Mouse (Mus musculus): ENCODE measurements around the gene Olfr504.

DNA sequence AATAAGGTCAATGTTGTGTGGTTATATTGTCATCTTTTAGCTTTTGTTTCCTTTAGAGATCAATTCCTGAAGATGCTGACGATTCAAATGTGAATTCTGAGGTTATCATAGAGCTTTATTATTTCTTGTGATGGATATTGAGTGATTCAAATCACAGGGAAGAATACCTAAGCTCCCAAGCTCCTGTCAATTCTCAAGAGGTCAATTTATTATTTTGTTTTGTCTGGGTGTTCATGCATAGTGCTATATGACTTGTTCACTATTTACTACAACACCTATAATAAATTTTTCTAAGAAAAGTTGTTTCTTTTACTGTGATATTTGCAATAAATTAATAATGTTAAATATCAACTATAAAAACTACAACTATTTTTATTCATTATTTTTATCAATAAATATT is 40.6 kb downstream of the Olfr504 start, which contains the start of gene Olfr502:
- TF ChIP-seq CTCF (conservative IDR thresholded peaks at IDR 0.05; ENCODE audit: insufficient read depth, insufficient read length, low read depth, low read length) (no peak), POLR2A (IDR thresholded peaks at IDR 0.05; ENCODE audit: low read depth, low read length) (no peak)
